Mouse (Mus musculus): Measurements from ENCODE around the gene Btbd17. TPM values are rescaled to one million over a fixed set of nuclear protein-coding genes. Genes with fewer than 3 reads are reported as not detected.

The Btbd17 gene
- 23.1 and 25.3 TPM in 2 replicates for polyA plus RNA-seq (2012; rRNA removed)

GRCm38 (mm10) chr11:114795848-114796322, at the start of gene Btbd17:
Gene Btbd17 (minus strand): TSS chr11:114795945.

GRCm38 (mm10) chr11:114798624-114799023, 2.9 kb upstream of the Btbd17 start, which contains the start of gene Gpr142:
Gene Gpr142 (plus strand): TSS chr11:114798924.

GRCm38 (mm10) chr11:114764820-114765818, 30.6 kb downstream of the Btbd17 start, which contains the start of gene Kif19a:
Gene Kif19a (plus strand): TSS chr11:114765388.

Other genes with a start within 250 kb of the Btbd17 start
- gene Rpl38, start 127.4 kb downstream of the Btbd17 start, polyA plus RNA-seq (2012; rRNA removed): 2,499 and 2,516 TPM in 2 replicates
- gene Ttyh2, start 120.5 kb downstream of the Btbd17 start, polyA plus RNA-seq (2012; rRNA removed): 15.2 and 15.8 TPM in 2 replicates
- 2.6 and 2.9 TPM in 2 replicates for gene Dnaic2, start 68.5 kb downstream of the Btbd17 start, polyA plus RNA-seq (2012; rRNA removed)
- 1.8 and 3.3 TPM in 2 replicates for gene Kif19a, start 30.6 kb downstream of the Btbd17 start, polyA plus RNA-seq (2012; rRNA removed)
- gene Gpr142, start 3.0 kb upstream of the Btbd17 start, polyA plus RNA-seq (2012; rRNA removed): not detected in 2 replicates
- gene Gprc5c, start 55.2 kb upstream of the Btbd17 start, polyA plus RNA-seq (2012; rRNA removed): 3.2 and 5.0 TPM in 2 replicates
- gene Cd300a, start 94.1 kb upstream of the Btbd17 start, polyA plus RNA-seq (2012; rRNA removed): 0.68 and 0.74 TPM in 2 replicates
- 0.13 TPM in 1 of 2 replicates, not detected in the other for gene Cd300lb, start 138.4 kb upstream of the Btbd17 start, polyA plus RNA-seq (2012; rRNA removed)
- not detected in 2 replicates for gene Cd300c, start 173.2 kb upstream of the Btbd17 start, polyA plus RNA-seq (2012; rRNA removed)
- gene Cd300ld, start 194.0 kb upstream of the Btbd17 start, polyA plus RNA-seq (2012; rRNA removed): 0.03 and 0.05 TPM in 2 replicates
- 0.87 and 0.96 TPM in 2 replicates for gene Cd300c2, start 205.9 kb upstream of the Btbd17 start, polyA plus RNA-seq (2012; rRNA removed)
- 0.23 TPM in 1 of 2 replicates, not detected in the other for gene Cd300ld2, start 220.2 kb upstream of the Btbd17 start, polyA plus RNA-seq (2012; rRNA removed)
- 0.27 TPM in 1 of 2 replicates, not detected in the other for gene Cd300ld4, start 231.1 kb upstream of the Btbd17 start, polyA plus RNA-seq (2012; rRNA removed)
- gene Cd300ld5, start 241.8 kb upstream of the Btbd17 start, polyA plus RNA-seq (2012; rRNA removed): 0.33 TPM in 1 of 2 replicates, not detected in the other